ENCODE assay signal across 46 mouse cellular contexts in the genomic region with DNA sequence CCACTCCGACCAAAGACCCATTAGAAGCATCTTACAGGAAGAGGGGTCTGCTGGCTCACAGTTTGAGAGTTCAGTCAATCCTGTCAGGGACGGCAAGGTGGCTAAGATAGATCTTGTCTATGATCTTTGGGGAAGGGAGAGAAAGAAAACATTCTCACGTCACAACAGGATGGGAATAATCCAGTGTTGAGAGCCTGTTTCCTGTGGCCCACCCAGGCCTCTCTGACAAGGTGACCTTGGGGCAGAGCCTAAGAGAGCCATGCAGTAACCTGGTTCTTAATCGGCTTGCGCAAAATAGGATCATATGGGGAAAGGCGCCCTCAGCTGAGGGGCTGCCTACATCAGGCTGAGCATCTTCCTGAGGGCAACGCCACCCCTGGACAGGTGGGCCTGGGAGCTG. TPM values are rescaled to one million over a fixed set of nuclear protein-coding genes. Genes with fewer than 3 reads are reported as not detected.
"Had no signal": no experiment of that assay in that cellular context is flagged by ENCODE, and none has a peak within 500 bp of the region (broad histone marks: within the 10 kb centered on the region; RNA-seq: fewer than 3 reads in every experiment).

No protein-coding gene starts in this region.

- H3K4me2 ChIP-seq: heart, embryonic 11.5 days; heart, embryonic 12.5 days; heart, embryonic 13.5 days; heart, embryonic 15.5 days; hindbrain, embryonic 12.5 days; hindbrain, embryonic 14.5 days; hindbrain, embryonic 15.5 days; intestine, embryonic 15.5 days; kidney, embryonic 15.5 days had no signal

- H3K27me3 ChIP-seq: heart, embryonic 13.5 days; heart, embryonic 15.5 days; hindbrain, embryonic 15.5 days; intestine, embryonic 15.5 days; kidney, embryonic 15.5 days had no signal

- H3K36me3 ChIP-seq: heart, embryonic 12.5 days; heart, embryonic 13.5 days; heart, embryonic 15.5 days; hindbrain, embryonic 10.5 days; hindbrain, embryonic 12.5 days; hindbrain, embryonic 15.5 days; intestine, embryonic 15.5 days; kidney, embryonic 15.5 days had no signal

- H3K9ac ChIP-seq: heart, embryonic 12.5 days; heart, embryonic 13.5 days; heart, embryonic 15.5 days; hindbrain, embryonic 12.5 days; hindbrain, embryonic 14.5 days; hindbrain, embryonic 15.5 days; intestine, embryonic 15.5 days; kidney, embryonic 15.5 days had no signal

- H3K9me3 ChIP-seq: heart, embryonic 10.5 days; hindbrain, embryonic 15.5 days; intestine, embryonic 15.5 days had no signal

- H3K27ac ChIP-seq: heart, embryonic 10.5 days; heart, embryonic 13.5 days; heart, embryonic 15.5 days; hindbrain, embryonic 10.5 days; hindbrain, embryonic 12.5 days; hindbrain, embryonic 14.5 days; hindbrain, embryonic 15.5 days; hindbrain, postnatal 0 days; intestine, embryonic 15.5 days; kidney, embryonic 15.5 days; kidney, postnatal 0 days; layer of hippocampus, adult 2 months; left cerebral cortex, adult 2 months had no signal

- ATAC-seq: hindbrain, embryonic 16.5 days; hindbrain, postnatal 0 days; inflammation-experienced regulatory T-cells, adult 6 months; intestine, embryonic 15.5 days; intestine, embryonic 16.5 days; intestine, postnatal 0 days had no signal

- H3K4me3 ChIP-seq: heart, embryonic 10.5 days; heart, embryonic 12.5 days; heart, embryonic 13.5 days; heart, embryonic 15.5 days; hindbrain, embryonic 10.5 days; hindbrain, embryonic 12.5 days; hindbrain, embryonic 15.5 days; intestine, embryonic 15.5 days; kidney, embryonic 15.5 days; layer of hippocampus, adult 2 months; left cerebral cortex, adult 2 months had no signal

- DNase-seq: heart, postnatal 10 days; heart, postnatal 14 days; heart, postnatal 36 days; heart, postnatal 4 days; kidney, adult 11 months; kidney, adult 18-20 months; kidney, adult 2 months; kidney, adult 8-10 months; kidney, adult 9 months; kidney, postnatal 10 days; kidney, postnatal 14 days; kidney, postnatal 4 days; layer of hippocampus, adult 9-11 months; layer of hippocampus, postnatal 36 days had no signal

RNA-seq across cellular contexts. Expression of a gene that starts 55.3 kb away (rescaled TPM):
- total RNA-seq: heart, postnatal 10 days; heart, postnatal 14 days; heart, postnatal 25 days; heart, postnatal 36 days; hematopoietic stem cell, adult 5-6 weeks; layer of hippocampus, adult 18-20 months; layer of hippocampus, adult 2 months; layer of hippocampus, postnatal 14 days; layer of hippocampus, postnatal 25 days; left cerebral cortex, adult 18-20 months had no signal
- polyA plus RNA-seq: heart, embryonic 10.5 days; heart, embryonic 11.5 days; heart, embryonic 12.5 days; heart, embryonic 13.5 days; heart, embryonic 14.5 days; heart, embryonic 15.5 days; heart, embryonic 16.5 days; heart, postnatal 0 days; hindbrain, embryonic 10.5 days; hindbrain, embryonic 11.5 days; hindbrain, embryonic 12.5 days; hindbrain, embryonic 14.5 days; hindbrain, embryonic 15.5 days; hindbrain, postnatal 0 days; inflammation-experienced regulatory T-cells, adult 6 months; intestine, embryonic 14.5 days; intestine, embryonic 15.5 days; intestine, postnatal 0 days; kidney, embryonic 14.5 days; kidney, embryonic 15.5 days; kidney, embryonic 16.5 days; kidney, postnatal 0 days had no signal
